Mouse (Mus musculus) v-Abl transformed pro-B cells (cell line): ENCODE data around the gene Vmn1r36.
"Not testable (repeated sequence)": the region's sequence is repeated elsewhere in the genome, so short reads cannot be mapped to it uniquely, and the experiment has no call there.

ENCODE experiments used
- in situ Hi-C, 2 experiments: fragments of 400-800 bp; cut with MboI; formaldehyde crosslinking; loops; one replicate each; pipeline ENCODE4 v1.15.1; 2025; ENCODE audit not compliant: unreplicated experiment in 2 of 2

Vmn1r36 gene

GRCm38 (mm10) chr6:66719068-66719467 lies at the start of gene Vmn1r36:
Vmn1r36 (minus strand) TSS chr6:66719168.
- in situ Hi-C loops, result not testable (repeated sequence)

DNA sequence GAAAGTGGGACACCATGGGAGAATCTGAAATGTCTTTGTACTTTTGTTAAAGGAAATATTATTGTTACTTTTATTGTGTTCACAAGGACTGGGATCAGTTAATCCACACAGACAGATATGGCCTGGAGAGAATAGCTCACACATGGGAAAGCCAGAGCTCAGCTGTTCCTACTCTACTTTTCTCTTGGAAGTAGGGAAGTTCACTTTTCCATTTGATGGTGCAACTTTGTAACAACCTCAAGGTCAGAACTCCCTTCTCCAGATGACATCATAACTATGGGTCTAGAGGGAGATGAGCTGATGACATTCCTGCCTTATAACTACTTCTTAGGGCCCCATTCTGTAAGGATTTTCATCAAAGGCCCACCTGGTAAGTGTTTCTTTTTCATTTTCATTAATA lies 10.1 kb upstream of the Vmn1r36 start, which contains the start of gene Vmn1r37:
TSS of gene Vmn1r37 (plus strand) at position 301 of the 400 bp plus-strand sequence.
- in situ Hi-C loops, result not testable (repeated sequence)

DNA sequence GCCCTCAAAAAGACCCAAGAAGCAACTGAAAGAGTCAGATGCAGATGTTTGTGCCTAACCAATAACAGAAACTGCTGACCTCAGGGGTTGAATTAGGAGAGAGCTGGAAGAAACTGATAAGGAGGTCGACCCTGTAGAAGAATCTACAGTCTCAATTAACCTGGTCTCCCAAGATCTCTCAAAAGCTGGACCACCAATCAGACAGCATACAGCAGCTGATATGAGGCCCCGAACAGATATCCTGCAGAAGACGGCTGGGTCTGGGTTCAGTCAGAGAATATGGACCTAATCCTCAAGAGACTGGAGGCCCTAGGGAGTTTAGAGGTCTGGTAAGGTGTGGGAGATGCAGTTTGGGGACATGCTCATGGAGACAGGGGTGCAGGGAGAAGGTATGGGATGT lies 5.1 kb downstream of the Vmn1r36 start:
- in situ Hi-C loops, result no loop called here

- in situ Hi-C loops, result no loop called here
Observed at GRCm38 (mm10) chr6:66708901-66709300, 10.1 kb downstream of the Vmn1r36 start.

- in situ Hi-C loops, result no loop called here
Observed at GRCm38 (mm10) chr6:66685806-66686205, 33.2 kb downstream of the Vmn1r36 start, which contains the start of gene Vmn1r35. Vmn1r35 (minus strand) TSS chr6:66685906.
